Mouse (Mus musculus): Measurements from ENCODE around the gene Bdh1.

- no peak for TF ChIP-seq CTCF (IDR thresholded peaks at IDR 0.05; ENCODE audit: control insufficient read depth, insufficient read depth, insufficient read length)
- TF ChIP-seq MAX (IDR thresholded peaks at IDR 0.05) = no peak
- TF ChIP-seq MYOD1 (IDR thresholded peaks at IDR 0.05; ENCODE audit: control insufficient read depth, insufficient read length, low read depth) = no peak
- TF ChIP-seq MYOG (IDR thresholded peaks at IDR 0.05; ENCODE audit: control insufficient read depth, extremely low read depth, insufficient read length) = no peak
- no peak for TF ChIP-seq USF1 (IDR thresholded peaks at IDR 0.05; ENCODE audit: low read depth)
- TF ChIP-seq CEBPB (IDR thresholded peaks at IDR 0.05; ENCODE audit: low read depth) = no peak
- TF ChIP-seq FOSL1 (IDR thresholded peaks at IDR 0.05; ENCODE audit: insufficient read depth, low read length, poor library complexity, severe bottlenecking) = no peak
Observed at GRCm38 (mm10) chr16:31423368-31423767, 1.3 kb downstream of the Bdh1 start.

Data from C2C12 (cell line).